Mouse (Mus musculus) olfactory bulb, adult 2 months (tissue): ENCODE data around the gene Cd59a.
"Not testable (repeated sequence)": the region's sequence is repeated elsewhere in the genome, so short reads cannot be mapped to it uniquely, and the experiment has no call there.

Experiments used
- CTCF ChIP-seq: fragments of 200-500 bp; IDR thresholded peaks from 2 replicates; pipeline ENCODE4 v1.5.1; 2012; ENCODE audit warnings: low read depth, mild to moderate bottlenecking, low read length, moderate library complexity; ENCODE audit not compliant: insufficient read depth
- POLR2A ChIP-seq: fragments of 200-500 bp; IDR thresholded peaks from 2 replicates; pipeline ENCODE4 v1.6.1; 2012; ENCODE audit warnings: mild to moderate bottlenecking, low read depth, low read length, moderate library complexity; ENCODE audit not compliant: insufficient read depth

DNA sequence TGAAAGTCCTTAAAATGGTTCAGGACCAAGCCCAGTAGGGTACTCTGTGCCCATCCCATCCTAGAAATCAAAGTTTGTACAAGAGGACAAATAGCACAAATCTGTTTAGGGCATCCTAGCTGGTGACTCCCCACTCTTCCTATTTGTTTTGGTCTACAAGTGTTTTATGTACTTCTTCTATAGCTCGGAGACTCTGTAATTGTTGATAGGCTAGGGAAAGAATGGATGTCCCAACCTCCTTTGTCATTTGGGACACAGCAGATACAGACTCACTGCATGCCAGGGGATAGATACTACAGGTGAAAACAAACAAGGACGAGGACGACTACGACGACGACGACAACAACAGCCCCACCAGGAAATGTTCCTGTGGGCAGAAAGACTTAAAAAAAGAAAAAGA, 27.2 kb upstream of the Cd59a start, which contains the start of gene Gm10799:
- TF ChIP-seq CTCF, POLR2A: not testable (repeated sequence)
